Mouse (Mus musculus): ENCODE data around the gene Abca7. TPM values are rescaled to one million over a fixed set of nuclear protein-coding genes. Genes with fewer than 3 reads are reported as not detected.
"Not testable (repeated sequence)": the region's sequence is repeated elsewhere in the genome, so short reads cannot be mapped to it uniquely, and the experiment has no call there.

Abca7 gene
- polyA plus RNA-seq, 1 experiment = 7.5 TPM

DNA sequence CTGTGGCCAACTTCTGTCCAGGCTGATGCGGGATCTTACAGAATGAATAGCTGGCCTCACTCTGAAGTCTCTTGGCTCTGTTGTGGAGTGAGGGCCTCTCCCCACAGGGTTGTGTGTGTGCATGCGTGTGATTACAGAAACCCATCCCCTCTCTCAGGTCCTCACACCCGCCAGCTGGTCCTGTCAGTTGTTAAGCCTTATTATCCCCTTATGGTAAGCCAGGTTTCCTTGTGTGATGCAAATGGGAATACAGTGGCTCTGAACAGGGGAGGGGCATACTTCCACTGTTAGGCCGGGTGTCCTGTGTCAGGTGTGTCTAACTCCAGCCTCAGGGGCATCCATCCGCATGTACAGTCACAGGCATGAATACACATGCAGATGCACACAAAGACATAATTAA is 49.5 kb downstream of the Abca7 start:
- no peak for DNase-seq (ENCODE audit: low spot score)

DNA sequence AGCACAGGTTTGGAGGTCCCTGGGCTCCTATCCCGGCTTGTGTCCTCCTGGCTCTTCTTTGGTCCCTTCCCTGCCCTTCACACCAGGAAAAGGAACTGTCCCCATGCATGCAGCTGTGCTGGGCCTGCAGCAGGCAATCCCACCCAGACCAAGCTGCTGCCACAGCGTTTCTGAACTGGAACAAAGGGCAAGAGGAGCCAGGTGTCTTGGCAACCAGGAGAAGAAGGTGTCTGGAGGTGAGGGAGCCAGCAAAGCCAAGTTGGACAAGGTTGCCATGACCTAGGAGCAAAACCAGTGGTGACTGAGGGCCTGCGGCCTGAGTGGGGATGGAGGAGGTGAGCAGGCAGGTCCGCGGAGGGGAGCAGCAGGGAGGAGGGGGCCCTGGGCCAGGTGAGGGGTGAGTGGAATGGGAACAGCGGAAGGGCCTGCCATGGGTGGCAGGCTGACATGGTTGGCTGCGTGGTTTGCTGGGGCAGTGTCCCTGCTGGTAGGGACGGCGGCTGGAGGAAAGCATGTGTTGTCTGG is 50.8 kb downstream of the Abca7 start, which contains the start of gene Gpx4:
Gene Gpx4 (plus strand): TSS at position 126 of the 525 bp plus-strand sequence.
- DNase-seq (ENCODE audit: low spot score) = no peak

DNA sequence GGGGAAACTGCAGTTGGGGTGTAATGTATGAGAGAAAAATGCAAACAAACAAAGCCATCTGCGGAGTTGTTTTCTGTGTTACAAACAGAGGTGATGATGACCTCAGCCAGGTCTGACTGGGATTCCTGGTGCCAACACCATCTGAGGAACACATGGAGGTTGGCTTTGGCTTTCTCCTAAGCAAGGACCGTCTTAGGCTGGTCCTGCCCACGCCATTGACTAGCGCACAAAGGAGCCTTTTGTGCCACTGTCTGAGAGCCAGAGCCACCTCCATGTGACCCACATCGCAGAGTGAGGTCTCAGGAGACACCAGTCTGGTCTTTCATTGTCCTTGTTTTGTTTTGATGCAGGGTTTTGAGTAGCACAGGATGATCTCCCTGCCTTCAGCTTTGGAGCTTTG is 52.1 kb downstream of the Abca7 start:
- no peak for DNase-seq (ENCODE audit: low spot score)

DNA sequence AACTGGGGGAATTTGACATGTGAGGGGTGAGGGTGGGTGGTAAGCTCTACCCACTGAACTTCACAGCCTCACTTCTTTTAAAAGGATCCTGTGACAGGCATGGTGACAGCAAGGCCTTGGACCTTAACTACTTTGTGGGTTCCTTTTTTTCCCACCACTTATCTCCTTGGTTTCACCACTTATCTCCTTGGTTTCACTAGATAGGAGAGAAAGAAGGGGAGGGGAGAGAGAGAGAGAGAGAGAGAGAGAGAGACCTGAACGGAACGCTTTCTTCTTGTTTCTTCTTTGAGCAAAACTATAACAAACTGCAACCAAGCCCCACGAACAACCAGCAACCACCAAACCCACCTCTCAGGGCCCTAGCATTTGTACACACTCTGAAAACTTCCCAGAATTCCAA is 52.5 kb downstream of the Abca7 start:
- no peak for DNase-seq (ENCODE audit: low spot score)

DNA sequence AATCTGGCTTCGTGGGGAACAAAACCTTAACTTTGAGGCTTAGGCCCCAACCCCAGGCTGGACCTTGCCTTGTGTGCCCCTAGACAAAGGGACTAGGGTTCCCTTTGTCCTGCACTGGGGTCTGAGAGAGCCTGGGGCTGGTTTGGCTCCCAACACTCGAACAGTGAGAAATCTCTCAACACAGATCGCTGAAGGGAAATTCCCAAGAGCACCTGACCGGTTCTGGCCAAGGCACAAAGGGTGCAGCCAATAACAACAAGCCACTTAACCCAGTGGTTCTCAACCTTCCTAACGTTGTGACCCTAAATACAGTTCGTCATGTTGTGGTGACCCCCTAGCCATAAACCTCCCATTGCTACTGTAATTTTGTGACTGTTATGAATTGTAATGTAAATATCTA is 54.0 kb downstream of the Abca7 start:
- DNase-seq (ENCODE audit: low spot score) = no peak

DNA sequence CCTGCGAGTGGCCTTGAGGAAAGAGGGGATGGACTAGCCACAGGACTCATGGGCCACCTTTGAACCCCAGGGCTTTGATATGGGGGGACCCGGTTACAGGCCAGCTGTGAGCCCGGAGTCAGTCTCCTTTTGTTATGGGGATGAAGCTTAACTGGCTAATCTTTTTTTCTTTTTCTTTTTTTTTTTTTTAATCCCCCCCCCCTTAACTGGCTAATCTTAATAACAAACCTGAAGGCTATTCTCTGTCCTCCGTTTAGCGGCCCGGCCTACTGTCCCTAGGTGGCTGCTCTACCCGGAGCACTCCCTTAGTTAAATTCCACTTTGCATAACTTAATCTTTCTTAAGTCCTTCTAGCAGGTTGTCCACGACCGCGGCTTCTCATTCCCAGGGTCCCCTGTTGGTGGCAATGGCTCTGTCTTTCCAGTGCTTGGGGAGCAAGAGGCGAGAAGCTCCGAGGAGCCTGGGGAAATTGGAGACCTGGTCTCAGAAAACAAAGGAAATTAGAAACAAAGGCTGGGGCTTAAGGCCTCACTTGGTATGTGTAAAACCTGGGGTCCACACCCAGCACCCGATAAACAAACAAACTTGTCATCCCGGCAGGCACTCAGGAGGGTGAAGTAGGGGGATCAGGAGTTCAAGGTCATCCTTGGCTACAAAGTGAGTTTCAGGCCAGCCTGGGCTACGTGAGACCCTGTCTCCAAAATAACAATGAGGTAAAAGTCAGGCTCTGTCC is 54.8 kb downstream of the Abca7 start:
- no peak for DNase-seq (ENCODE audit: low spot score)

DNA sequence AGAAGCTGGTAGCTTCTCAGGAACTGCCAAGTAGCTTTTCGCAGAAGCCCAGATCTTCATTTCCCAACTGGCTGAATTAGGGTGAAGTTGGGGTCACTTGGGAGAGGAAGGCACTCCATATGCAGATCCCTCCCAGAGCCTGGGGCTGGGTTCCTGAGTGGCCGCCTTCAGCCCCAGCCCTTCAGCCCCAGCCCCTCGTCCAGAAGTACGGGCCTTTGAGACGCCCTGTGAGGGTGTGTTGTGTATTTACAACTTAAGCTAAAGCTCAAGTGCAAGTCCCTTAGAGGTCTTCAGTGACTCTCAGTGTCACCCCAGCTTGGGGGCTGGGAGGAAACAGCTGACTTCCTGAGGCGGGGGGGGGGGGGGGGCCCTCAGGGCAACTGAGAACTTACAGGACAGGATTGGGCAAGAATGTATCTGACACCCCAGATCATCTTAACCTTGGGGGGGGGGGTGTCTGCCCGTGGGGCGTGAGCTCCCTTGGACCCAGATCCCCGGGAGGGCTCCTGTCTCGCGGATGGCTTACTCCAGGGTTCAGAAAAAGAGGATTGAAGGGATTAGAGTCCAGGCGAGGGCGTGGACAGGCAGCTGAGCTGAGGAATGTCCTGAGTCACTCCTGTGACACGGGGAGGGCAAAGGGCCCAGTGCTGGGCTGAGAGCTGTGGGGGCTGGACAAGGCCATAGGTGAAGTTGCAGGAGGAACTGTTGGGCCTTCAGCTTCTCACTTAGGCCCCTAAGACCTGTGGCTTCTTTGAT is 55.5 kb downstream of the Abca7 start:
- DNase-seq (ENCODE audit: low spot score) = no peak

DNA sequence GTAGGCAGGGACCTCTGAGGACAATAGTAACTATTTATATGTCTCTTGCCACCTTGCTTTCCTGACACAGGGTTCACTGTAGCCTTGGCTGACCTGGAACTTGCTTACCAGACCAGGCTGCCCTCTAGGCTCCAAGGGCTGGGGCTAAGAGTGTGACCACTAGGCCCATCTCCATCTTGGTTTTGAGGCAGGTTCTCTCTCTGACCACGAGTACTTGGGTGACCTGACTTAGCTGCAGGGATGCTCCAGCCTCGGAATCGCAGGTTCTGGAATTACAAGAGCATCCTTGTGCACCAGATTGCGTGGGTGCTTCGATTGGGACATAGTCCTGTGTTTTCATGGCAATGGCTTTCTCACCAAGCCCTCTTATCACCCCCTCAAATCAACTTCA is 56.1 kb downstream of the Abca7 start:
- no peak for DNase-seq (ENCODE audit: low spot score)

DNA sequence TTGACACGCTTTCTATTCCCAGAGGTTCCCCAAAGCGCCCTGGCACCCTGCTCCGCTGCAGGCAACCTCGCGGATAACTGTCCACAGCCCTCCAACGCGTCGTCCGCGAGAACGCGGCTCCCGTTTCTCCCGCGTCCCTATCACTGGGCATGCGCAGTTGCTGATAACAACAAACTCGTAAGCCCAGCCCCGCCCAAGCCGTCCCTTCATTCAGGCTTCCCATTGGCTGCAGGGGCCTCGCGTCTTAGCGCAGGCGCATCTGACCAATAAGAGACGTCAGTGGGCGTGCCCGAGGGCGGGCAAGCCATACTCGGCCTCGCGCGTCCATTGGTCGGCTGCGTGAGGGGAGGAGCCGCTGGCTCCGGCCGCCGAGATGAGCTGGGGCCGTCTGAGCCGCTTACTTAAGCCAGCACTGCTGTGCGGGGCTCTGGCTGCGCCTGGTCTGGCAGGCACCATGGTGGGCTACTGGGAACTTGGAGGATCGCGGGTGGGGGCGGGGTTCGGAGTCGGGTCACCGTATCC is 57.0 kb downstream of the Abca7 start:
- peak; percentile 95 for DNase-seq (ENCODE audit: low spot score)

DNA sequence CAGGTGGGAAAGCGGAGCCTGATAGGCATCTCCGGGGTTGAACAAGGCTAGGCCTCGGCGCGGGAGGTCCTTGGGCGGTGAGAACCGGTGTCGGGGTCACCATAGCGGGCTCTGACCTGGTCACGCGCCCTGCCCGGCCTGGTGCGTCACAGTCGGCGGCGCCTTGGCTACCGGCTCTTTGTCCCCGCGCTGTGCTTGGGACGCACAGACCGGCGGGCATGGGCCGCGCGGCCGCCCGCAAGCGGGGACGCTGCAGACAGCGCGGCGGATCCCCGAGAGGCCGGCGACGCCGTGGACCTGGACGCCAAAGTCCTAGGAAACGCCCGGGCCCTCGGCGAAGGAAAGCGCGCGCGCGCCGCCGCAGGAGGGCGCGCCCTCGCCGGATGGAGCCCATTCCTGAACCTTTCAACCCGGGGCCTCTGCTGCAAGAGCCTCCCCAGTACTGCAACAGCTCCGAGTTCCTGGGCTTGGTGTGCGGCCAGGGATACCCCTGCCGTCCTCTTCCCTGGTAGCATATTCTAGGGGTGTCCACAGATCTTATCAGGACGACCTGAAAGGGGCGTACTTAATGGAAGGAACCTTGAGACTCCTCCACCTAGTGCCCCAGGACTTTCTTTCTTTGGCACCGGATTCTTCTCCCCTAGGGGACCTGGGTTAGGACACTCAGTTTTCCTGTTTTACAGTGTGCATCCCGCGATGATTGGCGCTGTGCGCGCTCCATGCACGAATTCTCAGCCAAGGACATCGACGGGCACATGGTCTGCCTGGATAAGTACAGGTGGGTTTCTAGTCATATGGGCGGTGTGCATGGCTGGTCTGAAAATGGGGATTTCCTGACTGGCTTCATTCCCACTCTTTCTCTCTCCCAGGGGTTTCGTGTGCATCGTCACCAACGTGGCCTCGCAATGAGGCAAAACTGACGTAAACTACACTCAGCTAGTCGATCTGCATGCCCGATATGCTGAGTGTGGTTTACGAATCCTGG is 57.8 kb downstream of the Abca7 start:
- DNase-seq (ENCODE audit: low spot score) = peak; percentile 67

DNA sequence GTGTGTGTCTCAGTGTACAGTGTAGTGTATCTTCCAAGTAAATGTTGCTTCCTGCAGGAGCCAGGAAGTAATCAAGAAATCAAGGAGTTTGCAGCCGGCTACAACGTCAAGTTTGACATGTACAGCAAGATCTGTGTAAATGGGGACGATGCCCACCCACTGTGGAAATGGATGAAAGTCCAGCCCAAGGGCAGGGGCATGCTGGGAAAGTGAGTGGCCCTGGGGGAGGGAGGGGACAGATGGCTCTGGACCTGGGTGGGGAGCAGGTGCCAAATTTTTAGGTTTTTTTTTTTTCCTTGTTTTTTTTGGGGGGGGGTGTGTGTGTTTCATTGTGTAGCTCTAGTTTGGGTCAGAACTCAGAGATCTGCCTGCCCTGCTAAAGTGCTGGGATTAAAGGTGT is 58.6 kb downstream of the Abca7 start:
- not testable (repeated sequence) for DNase-seq (ENCODE audit: low spot score)

DNA sequence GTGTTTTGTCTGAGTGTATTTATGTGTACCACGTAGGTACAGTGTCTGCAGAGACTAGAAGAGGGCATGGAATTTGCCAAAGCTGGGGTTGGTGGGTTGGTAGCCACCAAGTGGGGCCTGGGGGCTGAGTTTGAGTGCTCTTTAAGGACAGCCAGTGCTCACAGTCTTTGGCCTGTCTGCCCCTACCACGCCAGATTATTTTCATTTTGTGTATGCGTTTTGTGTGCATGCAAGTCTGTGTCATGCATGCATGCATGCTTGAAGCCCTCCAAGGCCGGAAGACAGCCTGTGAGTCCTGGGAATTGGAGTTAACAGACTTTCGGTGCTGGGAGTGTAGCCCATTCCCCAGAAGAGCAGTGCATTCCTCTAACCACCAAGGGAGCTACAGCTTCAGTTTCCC is 59.1 kb downstream of the Abca7 start:
- no peak for DNase-seq (ENCODE audit: low spot score)

DNA sequence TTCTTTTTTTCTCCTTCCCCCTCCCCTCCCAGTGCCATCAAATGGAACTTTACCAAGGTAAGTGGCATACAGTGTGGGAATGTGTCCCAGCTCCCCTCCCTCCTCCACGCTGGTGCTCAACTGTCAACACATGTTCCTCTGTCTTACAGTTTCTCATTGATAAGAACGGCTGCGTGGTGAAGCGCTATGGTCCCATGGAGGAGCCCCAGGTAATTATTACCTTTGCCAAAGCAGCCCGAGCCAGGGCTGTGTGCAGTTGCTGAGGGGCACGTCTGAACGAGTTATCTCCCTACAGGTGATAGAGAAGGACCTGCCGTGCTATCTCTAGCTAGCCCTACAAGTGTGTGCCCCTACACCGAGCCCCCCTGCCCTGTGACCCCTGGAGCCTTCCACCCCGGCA is 59.6 kb downstream of the Abca7 start:
- DNase-seq (ENCODE audit: low spot score) = no peak

DNA sequence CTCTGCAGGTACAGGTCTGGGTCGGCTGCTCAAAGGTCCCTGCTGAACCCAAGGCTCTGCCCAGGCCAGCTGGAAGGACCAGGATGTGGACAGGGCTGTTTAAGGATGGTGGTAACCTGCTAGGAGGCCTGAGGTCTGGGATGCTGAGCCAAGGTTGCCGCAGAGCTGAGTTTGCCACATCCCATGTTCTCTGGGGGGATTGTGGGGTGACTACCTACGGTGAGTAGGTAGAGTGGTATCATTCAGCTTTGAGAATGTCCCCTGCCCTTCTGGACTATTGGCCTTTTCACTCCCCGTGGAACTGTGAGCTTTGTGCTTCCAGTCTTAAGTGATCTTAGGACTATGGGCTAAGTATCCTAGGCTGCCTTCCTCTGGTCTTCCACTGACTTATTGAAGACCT is 60.2 kb downstream of the Abca7 start:
- no peak for DNase-seq (ENCODE audit: low spot score)

DNA sequence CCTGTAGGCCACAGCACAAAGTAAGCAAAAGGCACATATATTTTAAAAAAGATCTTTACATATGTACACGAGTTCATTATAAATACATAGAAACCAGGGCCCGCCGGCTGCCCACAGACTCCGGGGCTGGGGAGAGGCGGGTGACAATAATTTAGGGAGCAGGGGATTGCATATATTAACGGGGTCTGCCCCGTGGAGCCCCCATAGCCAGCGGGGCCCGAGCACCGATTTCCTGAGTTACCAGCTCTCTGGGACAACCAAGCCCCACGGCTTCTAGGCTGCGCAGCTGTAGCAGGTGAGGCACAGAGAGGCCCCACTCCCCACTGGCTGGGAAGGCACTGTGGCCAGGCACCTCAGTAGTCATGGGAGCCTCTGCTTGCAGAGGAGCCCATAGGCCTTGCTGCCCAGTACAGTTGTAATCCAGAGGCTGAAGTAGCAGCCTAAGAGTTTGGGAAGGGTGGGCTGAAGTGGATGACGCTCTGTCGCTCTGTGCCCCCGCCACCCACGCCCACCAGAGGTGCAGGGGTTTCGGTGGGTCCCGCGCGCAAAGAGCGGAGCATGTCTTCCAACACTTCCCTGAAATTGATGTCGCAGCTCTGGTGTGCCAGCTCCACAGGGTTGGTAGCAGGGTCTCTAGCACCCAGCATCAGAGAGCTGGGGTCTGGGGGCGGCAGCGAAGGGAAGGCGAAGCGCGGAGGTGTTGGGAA is 60.8 kb downstream of the Abca7 start:
- DNase-seq (ENCODE audit: low spot score) = no peak

DNA sequence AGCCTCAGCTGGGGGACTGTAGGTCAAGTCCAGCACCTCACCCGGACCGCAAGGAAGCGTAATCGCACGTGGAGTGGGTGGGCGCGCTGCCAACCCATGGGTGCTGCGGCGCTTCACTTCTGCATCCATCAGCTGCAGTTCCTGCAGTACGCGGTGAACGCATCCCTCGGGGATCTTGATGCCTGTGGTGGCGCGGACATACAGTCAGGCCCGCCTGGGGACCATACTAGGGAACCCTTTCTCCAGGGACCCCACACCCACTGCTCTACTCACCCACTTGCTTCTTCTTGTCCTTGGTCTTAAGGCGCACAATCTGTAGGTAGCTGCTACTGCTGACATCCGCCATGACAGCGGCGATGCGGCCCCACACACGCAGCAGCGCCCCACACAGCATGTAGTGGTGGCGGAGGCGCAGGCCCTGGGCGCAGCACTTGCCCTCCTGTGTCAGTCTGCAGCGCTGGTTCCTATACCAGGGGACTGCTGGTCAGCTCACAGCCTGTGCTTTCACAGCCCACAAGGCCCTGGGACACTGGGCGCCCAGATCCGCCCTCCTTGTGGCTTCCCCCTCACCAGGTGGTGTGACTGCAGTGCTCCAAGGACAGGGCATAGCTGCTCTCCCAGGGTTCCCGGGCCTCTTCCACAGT is 61.5 kb downstream of the Abca7 start:
- no peak for DNase-seq (ENCODE audit: low spot score)

DNA sequence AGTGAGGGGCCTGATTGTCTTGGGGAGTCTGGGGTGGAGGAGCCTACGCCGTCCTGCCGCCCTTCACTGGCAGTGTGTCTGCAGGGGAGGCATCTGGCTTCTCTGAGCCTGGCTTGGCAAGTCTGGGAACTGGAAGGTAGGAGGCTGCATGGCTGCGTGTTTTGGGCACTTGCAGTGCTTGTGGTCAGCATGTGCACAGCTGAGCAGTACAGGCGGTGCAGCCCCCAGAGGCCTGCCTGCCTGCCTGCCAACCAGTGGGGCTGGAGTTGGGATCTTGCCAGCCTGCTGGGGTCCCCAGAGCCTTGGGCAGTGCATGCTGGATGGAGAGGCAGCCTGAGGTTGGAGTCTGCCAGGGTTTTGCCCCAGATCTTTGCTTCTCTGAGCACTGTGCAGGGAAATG is 66.8 kb downstream of the Abca7 start:
- DNase-seq (ENCODE audit: low spot score) = no peak

DNA sequence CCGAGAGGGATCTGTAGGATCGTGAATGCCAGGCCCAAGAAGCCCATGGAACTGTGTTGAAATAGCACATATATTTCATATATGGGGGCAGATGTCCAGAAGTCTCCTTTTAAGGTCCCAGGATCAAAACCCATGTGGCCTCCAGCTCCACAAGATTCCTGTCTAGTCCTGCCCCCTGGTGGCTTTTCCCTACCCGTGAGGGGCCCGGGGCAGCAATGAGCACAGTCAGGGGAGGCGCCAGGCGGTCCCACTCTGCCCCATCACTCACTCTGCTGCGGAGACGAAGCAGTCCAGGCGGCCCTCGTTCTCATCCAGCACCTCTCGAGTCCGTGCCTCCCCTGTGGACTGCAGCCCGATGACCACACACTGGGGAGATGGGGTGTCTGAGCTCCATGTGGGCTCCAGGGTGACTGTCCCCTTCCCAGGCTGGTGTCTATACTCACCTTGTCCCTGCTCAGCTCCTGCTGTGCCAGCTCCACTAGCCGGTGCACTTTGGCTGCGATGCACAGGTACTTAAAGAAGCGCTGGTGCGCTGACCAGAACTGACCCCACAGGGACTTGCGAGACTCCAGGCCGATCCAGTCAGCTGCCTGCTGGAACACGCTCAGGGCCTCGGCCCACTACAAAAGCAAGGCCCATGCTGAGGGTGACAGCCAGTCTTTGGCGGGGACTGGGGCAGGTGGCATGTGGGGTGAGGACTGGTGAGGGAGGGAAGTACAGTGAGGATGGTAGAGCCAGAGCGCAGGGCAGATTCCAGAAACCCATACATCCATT is 67.8 kb downstream of the Abca7 start:
- no peak for DNase-seq (ENCODE audit: low spot score)
